Mouse (Mus musculus) monocyte, adult 59 days (primary cell): ENCODE results near the gene Tead3. TPM values are rescaled to one million over a fixed set of nuclear protein-coding genes. Genes with fewer than 3 reads are reported as not detected.

Experiments used
- total RNA-seq, 2 experiments: library from RNA; stranded (reverse); gene quantifications; one replicate each; pipeline ENCODE4 v1.2.4; 2023

Gene Tead3
- not detected for total RNA-seq

DNA sequence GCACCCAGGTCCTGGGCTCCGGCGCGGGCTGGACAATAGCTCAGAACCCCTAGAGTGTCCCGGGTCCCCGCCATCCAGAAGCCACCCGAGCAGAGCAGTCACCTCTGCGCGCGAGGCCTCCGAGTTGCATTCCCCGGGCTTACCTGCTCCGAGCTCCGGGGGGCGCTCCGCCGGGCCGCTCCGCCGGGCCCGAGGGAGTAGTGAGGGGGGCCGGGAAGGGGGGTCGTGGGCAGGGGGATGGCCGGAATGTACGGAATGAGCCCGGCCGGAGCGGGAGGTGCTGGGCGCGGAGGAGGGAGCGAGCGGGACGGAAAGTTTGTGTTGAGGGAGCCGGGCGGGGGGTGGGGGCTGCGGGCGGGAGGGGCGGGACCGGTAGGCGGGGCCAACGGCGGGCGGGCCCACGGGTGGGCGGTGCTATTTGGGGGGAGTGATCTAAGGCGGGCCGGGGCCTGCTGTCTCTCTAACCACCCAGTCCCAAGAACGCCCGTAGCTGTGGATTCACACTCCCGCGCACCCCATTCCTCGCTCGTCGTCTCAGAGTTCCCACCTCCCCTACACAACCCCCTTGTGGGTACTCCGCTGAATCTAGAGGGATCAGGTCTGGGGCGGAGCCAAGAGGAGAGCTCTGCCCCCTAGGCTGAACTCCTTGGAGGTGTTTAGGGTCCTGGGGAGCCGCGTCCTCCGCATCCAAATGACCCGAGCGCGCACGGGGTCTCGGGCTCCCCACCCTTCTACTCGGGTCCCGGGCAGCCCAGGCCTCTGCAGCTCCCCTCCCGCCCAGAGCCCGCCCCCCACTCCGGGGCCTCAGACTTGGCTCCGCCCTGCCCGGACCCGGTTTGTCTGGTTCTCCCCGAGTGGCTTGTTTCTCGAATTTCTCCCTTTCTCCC is at the start of gene Tead3:
Gene Tead3 (minus strand): TSS at position 352 of the 887 bp plus-strand sequence.

GRCm38 (mm10) chr17:28365122-28365521 is 14.5 kb upstream of the Tead3 start, which contains the start of gene Tulp1:
Tulp1 (minus strand) TSS chr17:28365222.

DNA sequence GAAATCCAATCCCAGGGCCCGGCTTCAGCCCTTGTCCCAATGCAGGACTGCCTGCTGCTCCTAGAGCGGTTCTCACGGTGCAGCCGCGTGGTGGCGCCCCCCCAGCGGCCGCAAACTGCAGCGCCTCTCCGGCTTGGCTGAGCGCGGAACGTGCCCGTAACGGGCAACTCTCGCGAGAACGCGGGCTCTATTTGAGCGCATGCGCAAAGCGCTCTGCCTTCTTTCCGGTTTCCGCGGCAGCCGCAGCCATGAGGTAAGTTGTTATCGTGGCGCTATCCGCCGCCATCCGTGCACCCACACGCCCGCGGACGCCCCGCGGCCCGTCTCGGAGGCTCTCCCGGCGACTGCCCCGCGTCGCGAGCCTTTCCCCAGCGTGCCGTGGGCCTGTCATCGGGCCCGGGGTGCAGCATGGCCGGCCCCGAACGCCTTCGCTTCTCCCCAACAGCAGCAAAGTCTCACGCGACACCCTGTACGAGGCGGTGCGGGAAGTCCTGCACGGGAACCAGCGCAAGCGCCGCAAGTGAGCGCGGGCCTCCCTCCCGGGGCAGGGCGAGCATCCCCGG is 22.2 kb downstream of the Tead3 start, which contains the start of gene Rpl10a:
Gene Rpl10a (plus strand): TSS at position 106 of the 563 bp plus-strand sequence.

DNA sequence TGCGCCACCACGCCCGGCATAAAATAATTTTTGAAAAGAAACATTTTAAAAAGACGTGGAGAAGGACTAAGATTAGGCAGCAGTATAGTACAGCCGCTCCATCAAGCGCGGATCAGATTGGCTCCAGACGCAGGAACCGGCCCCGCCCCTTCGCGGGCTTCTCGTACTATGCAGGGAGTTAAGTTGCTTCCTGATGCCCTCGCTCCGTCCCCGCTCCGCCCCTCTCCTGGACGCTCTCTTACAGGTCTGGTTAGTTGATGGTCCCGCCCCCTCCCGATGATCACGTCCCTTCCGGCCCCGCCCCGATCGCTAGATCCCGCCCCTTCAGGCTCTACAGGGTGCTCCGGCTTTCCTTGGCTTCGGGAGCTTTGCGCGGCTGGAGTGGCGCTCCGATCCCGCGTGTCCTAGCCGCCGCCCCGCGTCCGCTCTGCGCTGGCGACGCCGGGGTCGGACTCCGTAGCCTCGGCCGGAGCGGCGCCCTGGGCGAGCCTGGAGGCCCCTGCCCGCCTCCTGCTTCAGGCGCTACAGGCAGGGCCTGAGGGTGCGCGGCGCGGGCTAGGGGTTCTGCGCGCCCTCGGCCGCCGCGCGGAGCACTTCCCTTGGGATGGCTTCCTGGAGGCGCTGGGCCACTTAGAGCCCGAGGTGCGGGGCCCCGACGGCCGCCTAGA is 37.3 kb downstream of the Tead3 start, which contains the start of gene Fance:
Gene Fance (plus strand): TSS at position 308 of the 668 bp plus-strand sequence.

Other genes with a start within 250 kb of the Tead3 start
- gene Scube3, start 208.7 kb downstream of the Tead3 start, total RNA-seq, result under 1 TPM; 0.15 to 0.24 TPM
- gene Zfp523, start 173.7 kb downstream of the Tead3 start, total RNA-seq, result 1 to 10 TPM; 6.8 to 9.0 TPM
- gene Def6, start 143.0 kb downstream of the Tead3 start, total RNA-seq, result 10 to 100 TPM; 49.9 to 51.2 TPM
- gene Ppard, start 118.1 kb downstream of the Tead3 start, total RNA-seq, result 10 to 100 TPM; 42.2 to 43.7 TPM
- 10 to 100 TPM; 20.9 to 22.0 TPM for gene Fance, start 37.3 kb downstream of the Tead3 start, total RNA-seq
- 100 to 1,000 TPM; 904 to 928 TPM for gene Rpl10a, start 22.3 kb downstream of the Tead3 start, total RNA-seq
- not detected for gene Tulp1, start 14.4 kb upstream of the Tead3 start, total RNA-seq
- gene Fkbp5, start 166.7 kb upstream of the Tead3 start, total RNA-seq, result 10 to 100 TPM; 23.0 to 29.0 TPM
- gene Armc12, start 180.0 kb upstream of the Tead3 start, total RNA-seq, result not detected
- gene Clpsl2, start 198.6 kb upstream of the Tead3 start, total RNA-seq, result not detected
- 1 to 10 TPM in 1 of 2 experiments, not detected in 1; 3.6 TPM for gene Clps, start 209.9 kb upstream of the Tead3 start, total RNA-seq
- not detected for gene Lhfpl5, start 224.8 kb upstream of the Tead3 start, total RNA-seq